Mouse (Mus musculus) embryonic fibroblast, embryonic 13.5 days (primary cell): ENCODE measurements around the gene Ccdc114.

Experiments
- CTCF ChIP-seq: IDR thresholded peaks from 2 replicates; pipeline ENCODE4 v1.5.1; 2011; ENCODE audit warnings: mild to moderate bottlenecking, control low read depth, low read length, moderate library complexity, borderline replicate concordance; ENCODE audit not compliant: insufficient read depth
- POLR2A ChIP-seq: IDR thresholded peaks from 2 replicates; pipeline ENCODE4 v1.6.1; 2011; ENCODE audit warnings: low read depth, mild to moderate bottlenecking, control low read depth, low read length, moderate library complexity

DNA sequence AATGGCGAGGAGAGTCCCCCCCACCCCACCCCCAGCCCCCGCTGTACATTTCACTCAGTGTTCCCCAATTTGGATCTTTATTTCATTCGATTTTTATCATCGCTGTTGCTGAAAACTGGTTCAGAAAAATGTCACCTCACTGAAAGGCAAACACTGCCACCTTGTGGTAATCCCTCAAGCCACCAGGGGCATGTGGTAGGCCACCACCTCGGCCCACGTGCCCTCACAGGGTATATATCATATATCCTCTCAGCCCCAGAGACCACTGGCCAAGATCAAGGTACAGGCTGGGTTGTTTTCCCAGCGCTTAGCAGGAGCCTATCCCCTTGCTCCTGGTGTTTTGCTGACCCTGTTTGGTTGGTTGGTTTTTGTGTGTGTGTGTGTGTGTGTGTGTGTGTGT is 11.2 kb downstream of the Ccdc114 start:
- peak; percentile 83; the same call in 1 of the 2 replicates for TF ChIP-seq CTCF
- TF ChIP-seq POLR2A: no peak
